Mouse (Mus musculus) Patski (cell line): ENCODE results near the gene Cttnbp2. TPM values are rescaled to one million over a fixed set of nuclear protein-coding genes. Genes with fewer than 3 reads are reported as not detected.
A peak's percentile ranks its signal among the peaks of the same experiment; 100 is the strongest.
"Not testable (repeated sequence)": the region's sequence is repeated elsewhere in the genome, so short reads cannot be mapped to it uniquely, and the experiment has no call there.

Experiments used
- ATAC-seq: fragments of 100-300 bp; one replicate; pipeline ENCODE4 v1.8.0; 2021
- CTCF ChIA-PET: fragments of 350-600 bp; sonication (Branson Sonifier 250); formaldehyde crosslinking; loops from one replicate; lab custom pipeline; 2022; ENCODE audit warnings: inconsistent platforms; lab: Charles Lee
- POLR2A ChIA-PET: fragments of 350-600 bp; sonication (Branson Sonifier 250); formaldehyde crosslinking; loops from one replicate; lab custom pipeline; 2022; ENCODE audit warnings: antibody characterized with exemption, inconsistent platforms; lab: Charles Lee
- DNase-seq: peaks from one replicate; pipeline ENCODE4 v3.0.0-alpha.2; 2011; ENCODE audit warnings: low read depth, low spot score
- H3K27me3 ChIP-seq: fragments of 371-371 bp; one replicate; pipeline ENCODE4 v1.5.1; 2021
- CTCF ChIP-seq: fragments of 100-300 bp; IDR thresholded peaks from one replicate; pipeline ENCODE4 v1.5.1; 2021
- in situ Hi-C: fragments of 300-500 bp; cut with MboI; formaldehyde crosslinking; loops from 3 replicates; pipeline ENCODE4 v1.11.1; 2018; ENCODE audit warnings: low pct_unique_long_range_greater_than_20kb, mixed read lengths
- polyA plus RNA-seq: library from polyadenylated mRNA; unstranded; gene quantifications from one replicate; pipeline ENCODE4 v1.2.3, GENCODE M21; 2021

Cttnbp2 gene
- polyA plus RNA-seq, 1 experiment from 2014 or later, result 0.47 TPM

- ATAC-seq (no peak), DNase-seq (no peak)
- in situ Hi-C loops, result no loop called here
- TF ChIP-seq CTCF, result no peak
- ChIA-PET POLR2A (no interaction called here), CTCF (interaction anchor here (0.9 to 2.3 kb wide), 2 partner anchors 17 to 388 kb away, joined by 3 to 7 read pairs; no protein-coding TSS in a partner anchor)
- H3K27me3 ChIP-seq, result peaks cover 3% of the 10 kb centered on the region
These were observed 96.7 kb downstream of the Cttnbp2 start for GRCm38 (mm10) chr6:18417866-18418454.

DNA sequence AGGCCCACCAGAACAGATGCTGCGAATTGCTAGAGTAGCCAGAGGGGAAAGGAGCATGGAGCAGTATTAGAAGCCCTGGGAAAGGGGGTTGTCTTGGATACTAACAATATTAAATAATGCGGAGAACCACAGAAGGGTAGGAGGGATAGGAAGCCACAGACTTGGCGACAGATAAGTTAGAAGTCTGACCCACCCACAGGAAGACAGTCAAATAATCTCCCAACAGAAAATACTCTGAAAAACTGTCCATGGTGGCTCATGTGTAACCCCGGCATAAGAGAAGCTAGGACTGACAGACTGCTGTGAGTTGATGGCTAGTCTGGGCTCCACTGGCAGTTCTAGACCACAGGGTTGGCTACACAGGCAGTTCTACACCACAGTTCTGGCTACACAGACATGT is 98.7 kb downstream of the Cttnbp2 start:
- no peak for DNase-seq
- CTCF ChIA-PET, result no interaction called here
- H3K27me3 ChIP-seq, result peaks cover 3% of the 10 kb centered on the region
- POLR2A ChIA-PET, result interaction anchor here (1.2 kb wide), 1 partner anchor 13 kb away, joined by 3 read pairs; no protein-coding TSS in a partner anchor
- in situ Hi-C loops, result no loop called here
- TF ChIP-seq CTCF, result no peak
- ATAC-seq, result no peak

GRCm38 (mm10) chr6:18411505-18412225 is 103.0 kb downstream of the Cttnbp2 start:
- in situ Hi-C loops, result no loop called here
- POLR2A ChIA-PET, result no interaction called here
- CTCF ChIA-PET, result interaction anchor here (1.2 to 1.6 kb wide), 2 partner anchors 10 to 13 kb away, joined by 3 to 5 read pairs; no protein-coding TSS in a partner anchor
- DNase-seq (no peak), ATAC-seq (no peak)
- H3K27me3 ChIP-seq, result peaks cover 11% of the 10 kb centered on the region
- no peak for TF ChIP-seq CTCF

DNA sequence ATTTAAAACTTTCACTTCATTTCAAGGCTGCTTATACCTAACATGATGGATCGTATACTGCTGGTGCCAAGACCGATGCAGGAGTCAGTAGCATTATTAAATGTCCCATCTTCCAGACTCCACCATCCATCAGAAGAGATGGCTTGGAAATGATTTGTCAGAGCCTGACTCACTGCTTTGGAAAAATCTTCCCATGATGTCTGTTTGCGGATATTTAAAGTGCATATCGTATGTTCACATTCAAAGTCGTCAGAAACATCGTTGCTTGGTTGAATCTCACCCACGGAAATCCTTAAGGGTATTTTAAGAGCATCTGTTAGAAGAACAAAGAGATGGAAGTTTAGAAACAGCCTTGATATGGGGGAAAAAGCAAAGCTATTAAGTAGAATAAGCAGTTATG is 106.2 kb downstream of the Cttnbp2 start:
- CTCF ChIA-PET, result interaction anchor here (0.7 to 1.8 kb wide), 4 partner anchors 8 to 410 kb away, joined by 3 to 5 read pairs (median 4); no protein-coding TSS in a partner anchor

DNA sequence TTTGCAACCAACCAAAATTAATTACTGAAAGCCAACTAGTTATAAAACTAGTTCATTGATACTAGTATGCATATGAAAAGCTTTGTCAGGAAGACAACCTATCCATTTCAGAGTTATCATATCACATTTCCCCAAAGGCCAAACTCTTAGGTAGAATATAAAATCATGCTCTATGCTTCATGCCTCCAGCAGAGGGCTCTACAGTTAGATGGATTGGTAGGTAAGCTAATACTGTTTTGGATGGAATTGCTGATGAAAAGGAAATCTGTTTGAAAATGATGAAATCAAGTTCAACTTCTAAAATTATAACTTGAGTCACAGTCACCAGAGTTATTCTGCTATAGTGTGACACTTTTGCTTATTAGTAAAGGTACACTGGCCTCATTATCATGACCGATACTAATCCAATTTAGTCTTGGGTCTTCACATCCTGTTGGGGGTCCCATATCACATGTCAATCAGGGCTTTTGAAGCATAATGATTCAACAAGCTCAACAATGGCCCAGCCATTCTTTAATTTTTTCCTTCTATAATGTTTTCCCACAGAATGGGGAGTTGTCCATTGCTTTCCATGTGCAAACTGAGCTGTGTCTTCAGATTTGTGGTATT is 113.5 kb downstream of the Cttnbp2 start:
- ATAC-seq (no peak), DNase-seq (no peak)
- in situ Hi-C loops, result loop anchor here (5.0 kb wide), 1 partner anchor 416 kb away; no protein-coding TSS in a partner anchor

More for the DNA sequence above, 106.2 kb downstream of the Cttnbp2 start:
- peaks cover 16% of the 10 kb centered on the region for H3K27me3 ChIP-seq
- POLR2A ChIA-PET, result no interaction called here
- in situ Hi-C loops, result no loop called here
- TF ChIP-seq CTCF, result no peak
- ATAC-seq (no peak), DNase-seq (no peak)

DNA sequence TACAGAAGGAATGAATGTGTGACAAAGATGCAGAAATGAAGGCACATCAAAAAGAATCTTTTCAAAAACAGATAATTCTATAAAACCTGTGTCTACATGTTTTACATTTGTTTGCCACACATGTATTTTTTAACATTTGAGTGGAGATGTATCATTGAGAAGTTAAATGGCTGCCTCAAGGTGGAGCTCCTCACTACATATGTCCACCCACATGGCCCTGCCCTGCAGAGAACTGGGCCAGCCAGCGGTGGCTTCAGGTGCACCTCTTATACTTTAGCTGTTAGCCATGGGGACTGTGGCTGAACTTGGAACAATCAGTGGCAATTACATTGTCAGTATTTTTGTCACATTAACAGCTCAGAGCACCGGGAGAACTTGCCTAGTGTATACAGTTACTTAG is 133.3 kb downstream of the Cttnbp2 start:
- POLR2A ChIA-PET, result no interaction called here
- CTCF ChIA-PET, result interaction anchor here (1.4 kb wide), 1 partner anchor 9 kb away, joined by 4 read pairs; no protein-coding TSS in a partner anchor
- in situ Hi-C loops, result no loop called here
- DNase-seq (no peak), ATAC-seq (no peak)
- no peaks in the 10 kb centered on the region for H3K27me3 ChIP-seq
- TF ChIP-seq CTCF, result peak; percentile 19

More for the DNA sequence above, 113.5 kb downstream of the Cttnbp2 start:
- ChIA-PET CTCF (interaction anchor here (1.6 to 2.5 kb wide), 5 partner anchors 8 to 419 kb away, joined by 5 to 10 read pairs (median 7); no protein-coding TSS in a partner anchor), POLR2A (no interaction called here)
- TF ChIP-seq CTCF, result peak; percentile 58
- H3K27me3 ChIP-seq, result peaks cover 5% of the 10 kb centered on the region

GRCm38 (mm10) chr6:18380300-18381202 is 134.1 kb downstream of the Cttnbp2 start:
- DNase-seq, result no peak
- CTCF ChIA-PET, result interaction anchor here (1.2 to 1.4 kb wide), 2 partner anchors 17 to 252 kb away, joined by 3 read pairs; no protein-coding TSS in a partner anchor
- ATAC-seq, result no peak
- H3K27me3 ChIP-seq, result no peaks in the 10 kb centered on the region
- POLR2A ChIA-PET, result no interaction called here
- TF ChIP-seq CTCF, result no peak
- in situ Hi-C loops, result no loop called here

DNA sequence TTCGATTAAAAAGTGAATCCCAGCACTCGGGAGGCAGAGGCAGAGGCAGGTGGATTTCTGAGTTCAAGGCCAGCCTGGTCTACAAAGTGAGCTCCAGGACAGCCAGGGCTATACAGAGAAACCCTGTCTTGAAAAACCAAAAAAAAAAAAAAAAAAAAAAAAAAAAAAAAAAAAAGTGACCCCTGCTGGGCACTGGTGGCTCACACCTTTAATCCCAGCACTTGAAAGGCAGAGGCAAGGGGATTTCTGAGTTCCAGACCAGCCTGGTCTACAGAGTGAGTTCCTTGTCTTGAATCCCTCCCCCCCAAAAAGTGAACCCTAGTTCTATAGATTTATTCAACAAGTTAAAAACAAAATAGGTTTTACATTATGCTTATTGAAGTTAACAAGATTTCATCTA is 136.9 kb downstream of the Cttnbp2 start:
- ATAC-seq, result not testable (repeated sequence)

DNA sequence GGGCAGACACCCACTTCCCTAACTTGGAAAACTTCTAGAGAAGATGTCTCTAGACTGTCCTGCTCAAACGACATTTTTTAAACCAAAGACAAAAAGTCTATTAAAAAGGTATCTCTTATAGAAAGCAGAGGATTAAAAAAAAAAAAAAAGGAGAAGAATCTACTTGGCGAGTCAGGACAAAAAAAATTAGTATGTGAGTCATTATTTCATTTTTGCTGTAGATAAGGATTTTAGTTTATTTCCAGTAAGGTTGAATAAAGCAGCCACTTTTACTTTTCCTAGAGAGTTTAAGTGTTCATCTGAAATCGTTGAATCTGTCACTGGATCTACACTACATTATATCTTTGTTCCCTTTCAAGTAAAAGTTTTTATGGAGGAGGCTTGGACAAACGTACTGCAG is 139.9 kb downstream of the Cttnbp2 start:
- ATAC-seq (no peak), DNase-seq (no peak)
- CTCF ChIA-PET, result interaction anchor here (2.0 kb wide), 1 partner anchor 238 kb away, joined by 7 read pairs; no protein-coding TSS in a partner anchor
- POLR2A ChIA-PET, result no interaction called here
- TF ChIP-seq CTCF, result no peak
- in situ Hi-C loops, result loop anchor here (5.0 to 25.0 kb wide), 3 partner anchors 242 to 687 kb away; partner anchors contain the start of gene St7
- H3K27me3 ChIP-seq, result no peaks in the 10 kb centered on the region

More for the DNA sequence above, 136.9 kb downstream of the Cttnbp2 start:
- H3K27me3 ChIP-seq, in situ Hi-C loops, POLR2A ChIA-PET, DNase-seq: not testable (repeated sequence)
- CTCF ChIA-PET, result interaction anchor here (1.3 kb wide), 1 partner anchor 243 kb away, joined by 3 read pairs; no protein-coding TSS in a partner anchor
